Mouse (Mus musculus): Measurements from ENCODE around the gene N4bp2l2.

N4bp2l2 gene

GRCm38 (mm10) chr5:150598202-150599119 is 67.5 kb downstream of the N4bp2l2 start:
- DNase-seq (ENCODE audit: low read depth): no peak

- DNase-seq (ENCODE audit: low read depth): no peak
These were observed 68.9 kb downstream of the N4bp2l2 start, which contains the start of gene N4bp2l1 for GRCm38 (mm10) chr5:150597088-150597487. Gene N4bp2l1, minus strand, starts transcription at chr5:150597188.

DNA sequence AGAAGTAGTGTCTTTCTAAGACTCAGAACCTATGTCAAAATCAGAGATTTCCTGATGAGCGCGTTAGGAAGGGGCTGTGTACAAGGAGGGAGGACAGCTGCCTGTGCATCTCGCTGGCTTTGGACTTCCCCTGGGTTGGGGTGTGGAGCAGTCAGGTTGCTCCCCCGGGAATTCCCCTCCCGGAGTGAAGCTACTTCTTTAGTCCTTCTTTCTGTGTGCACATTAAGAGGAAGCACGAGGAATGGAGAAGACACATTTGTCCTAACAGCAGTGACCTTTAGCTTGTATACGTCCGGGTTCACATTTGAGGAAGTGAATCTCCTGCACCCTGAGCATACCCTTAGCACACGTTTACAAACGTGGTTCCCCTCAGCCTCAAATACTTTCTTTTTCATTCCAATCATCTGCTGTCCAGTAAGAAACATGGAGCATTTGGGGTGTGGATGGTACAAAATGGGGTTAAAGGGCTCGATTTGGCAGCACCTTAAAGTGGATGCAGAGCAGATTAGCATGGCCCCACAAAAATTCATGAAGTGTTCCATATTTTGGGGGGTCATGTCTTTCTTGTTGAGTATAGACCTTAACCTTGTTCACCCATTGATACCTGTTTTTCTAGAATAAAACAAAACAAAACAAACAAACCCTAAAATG is 70.5 kb downstream of the N4bp2l2 start:
- DNase-seq (ENCODE audit: low read depth): no peak

- no peak for DNase-seq (ENCODE audit: low read depth)
These were observed 71.2 kb downstream of the N4bp2l2 start for GRCm38 (mm10) chr5:150594649-150595339.

DNA sequence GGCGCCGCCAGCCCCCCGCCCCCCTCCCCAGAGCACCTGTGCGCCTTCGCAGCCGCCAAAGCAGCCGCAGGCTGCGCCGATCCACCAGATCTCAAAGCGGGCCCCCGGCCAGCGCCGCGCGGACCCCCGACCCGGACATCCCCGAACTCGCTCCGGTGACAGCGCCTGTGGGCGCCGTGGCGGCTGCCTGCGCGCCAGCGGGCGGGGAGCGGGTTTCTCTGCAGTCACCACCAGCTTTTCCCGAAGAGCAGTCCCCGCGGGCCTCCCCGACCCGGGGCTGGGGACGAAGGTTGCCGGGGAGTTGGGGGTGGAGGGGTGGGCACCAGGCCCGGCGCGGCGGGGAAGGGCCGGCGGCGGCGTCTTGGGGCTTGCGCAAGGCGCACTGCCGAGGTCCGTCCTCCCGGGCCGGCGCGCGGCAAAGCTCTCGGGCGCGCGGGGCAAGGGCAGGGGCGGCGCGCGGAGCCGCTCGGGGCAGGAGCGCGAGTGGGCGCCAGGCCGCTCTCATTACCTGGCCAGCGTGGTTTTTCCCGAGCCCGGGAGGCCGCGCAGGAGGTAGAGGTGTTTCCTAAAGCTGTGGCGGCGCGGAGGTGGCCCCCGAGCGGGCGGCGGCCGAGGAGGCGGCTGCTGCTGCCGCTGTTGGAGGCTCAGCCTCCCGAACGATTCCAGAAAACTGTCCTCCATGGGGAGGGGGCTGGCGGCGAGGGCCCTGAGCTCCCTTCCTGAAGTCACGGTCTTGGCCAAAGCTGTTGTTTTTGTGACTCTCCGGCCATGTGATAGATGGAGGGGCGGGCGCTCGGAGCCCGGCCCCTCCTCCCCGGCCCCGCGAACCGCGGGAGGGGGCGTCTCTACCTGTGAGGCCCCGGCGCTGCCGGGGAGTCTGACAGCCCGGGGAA is 72.0 kb downstream of the N4bp2l2 start:
- DNase-seq (ENCODE audit: low read depth): no peak

GRCm38 (mm10) chr5:150592904-150593755 is 72.9 kb downstream of the N4bp2l2 start:
- DNase-seq (ENCODE audit: low read depth): no peak

DNA sequence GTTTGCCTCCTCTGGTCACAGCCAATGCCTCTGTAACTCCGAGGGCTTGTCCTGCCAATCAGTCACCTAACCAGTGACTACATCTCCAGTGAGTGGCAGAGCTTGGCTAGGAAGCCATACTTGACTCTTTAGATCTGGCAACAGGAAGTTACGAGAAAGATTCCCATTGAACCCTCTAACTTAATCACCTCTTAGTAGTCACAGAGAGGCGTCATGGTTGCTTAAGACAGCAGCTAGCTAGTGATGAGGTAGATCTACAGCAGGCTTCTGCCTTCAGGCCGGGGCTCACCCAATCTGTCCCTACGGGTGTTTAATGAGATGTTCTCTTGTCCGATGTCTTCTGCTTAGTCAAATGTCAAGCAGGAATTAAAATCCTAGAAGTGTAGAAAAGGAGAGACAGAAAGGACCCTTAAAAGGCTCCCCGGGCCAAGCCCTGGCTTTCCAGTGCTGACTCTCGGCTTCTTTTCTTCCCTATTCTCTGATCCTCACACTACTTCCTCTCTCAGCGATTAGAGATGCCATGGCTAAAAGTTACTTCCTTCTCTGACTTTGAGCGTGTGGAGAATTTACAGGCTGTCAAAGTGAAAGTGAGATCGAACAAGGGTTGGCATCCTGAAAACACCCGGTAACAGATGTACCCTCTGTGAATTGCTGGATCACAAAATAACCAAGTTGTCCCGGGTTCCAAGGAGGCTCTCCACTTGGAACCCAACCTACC is 73.6 kb downstream of the N4bp2l2 start:
- DNase-seq (ENCODE audit: low read depth): no peak

DNA sequence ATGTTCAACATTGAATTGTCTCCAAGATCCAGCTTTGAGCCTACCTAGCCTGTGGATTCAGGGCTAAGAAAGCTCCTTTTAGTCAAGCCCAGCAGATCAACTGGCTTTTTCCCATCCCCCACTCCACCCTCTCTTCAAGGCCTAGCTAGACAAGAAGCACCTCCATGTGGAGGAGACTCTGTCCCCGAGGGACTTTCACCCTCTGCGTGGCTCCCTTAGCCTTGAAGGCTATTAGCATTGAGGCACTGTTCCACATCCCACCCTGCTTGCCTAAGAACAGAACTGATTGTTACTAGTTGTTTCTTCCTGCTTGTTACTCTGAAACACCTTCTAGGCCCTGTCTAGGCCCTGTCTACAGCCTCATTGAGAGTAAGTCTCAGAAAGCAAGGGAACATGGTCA is 76.0 kb downstream of the N4bp2l2 start:
- DNase-seq (ENCODE audit: low read depth): no peak

- DNase-seq (ENCODE audit: low read depth): no peak
These were observed 81.7 kb downstream of the N4bp2l2 start for GRCm38 (mm10) chr5:150584337-150584729.

GRCm38 (mm10) chr5:150583622-150584336 is 82.2 kb downstream of the N4bp2l2 start:
- DNase-seq (ENCODE audit: low read depth): no peak

- DNase-seq (ENCODE audit: low read depth): no peak
These were observed 82.8 kb downstream of the N4bp2l2 start for GRCm38 (mm10) chr5:150583181-150583580.

- DNase-seq (ENCODE audit: low read depth): no peak
These were observed 84.8 kb downstream of the N4bp2l2 start for GRCm38 (mm10) chr5:150581180-150581579.

- DNase-seq (ENCODE audit: low read depth): no peak
These were observed 87.3 kb downstream of the N4bp2l2 start for GRCm38 (mm10) chr5:150578613-150579171.

GRCm38 (mm10) chr5:150576832-150577231 is 89.2 kb downstream of the N4bp2l2 start:
- DNase-seq (ENCODE audit: low read depth): no peak

- no peak for DNase-seq (ENCODE audit: low read depth)
These were observed 91.1 kb downstream of the N4bp2l2 start for GRCm38 (mm10) chr5:150574885-150575284.

GRCm38 (mm10) chr5:150574403-150574802 is 91.6 kb downstream of the N4bp2l2 start:
- DNase-seq (ENCODE audit: low read depth): no peak

- DNase-seq (ENCODE audit: low read depth): no peak
These were observed 95.3 kb downstream of the N4bp2l2 start for GRCm38 (mm10) chr5:150570496-150571219.

DNA sequence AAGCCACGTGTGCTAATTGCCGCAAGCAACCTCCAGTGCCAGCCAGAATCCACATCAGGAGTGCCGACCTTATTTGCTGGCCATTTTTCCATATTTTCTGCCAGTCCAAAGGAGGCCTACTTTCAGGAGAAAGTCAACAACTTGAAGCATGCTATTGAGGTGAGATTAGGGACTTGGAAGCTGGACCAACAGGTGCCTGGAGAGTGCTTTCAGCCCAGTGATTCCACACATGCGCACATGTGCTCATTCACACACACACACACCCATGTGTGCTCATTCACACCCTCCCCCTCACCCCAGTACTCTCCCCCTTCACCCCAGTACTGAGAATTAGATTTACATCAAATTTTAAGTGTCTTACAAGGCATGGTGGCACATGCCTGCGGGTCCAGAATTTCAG is 99.0 kb downstream of the N4bp2l2 start:
- no peak for DNase-seq (ENCODE audit: low read depth)

All from c-Kit-positive CD71-negative TER-119-negative erythroid progenitor cells, embryonic 14.5 days (primary cell).